Comparison of ENCODE assay signal across 16 mouse cellular contexts in the genomic region with DNA sequence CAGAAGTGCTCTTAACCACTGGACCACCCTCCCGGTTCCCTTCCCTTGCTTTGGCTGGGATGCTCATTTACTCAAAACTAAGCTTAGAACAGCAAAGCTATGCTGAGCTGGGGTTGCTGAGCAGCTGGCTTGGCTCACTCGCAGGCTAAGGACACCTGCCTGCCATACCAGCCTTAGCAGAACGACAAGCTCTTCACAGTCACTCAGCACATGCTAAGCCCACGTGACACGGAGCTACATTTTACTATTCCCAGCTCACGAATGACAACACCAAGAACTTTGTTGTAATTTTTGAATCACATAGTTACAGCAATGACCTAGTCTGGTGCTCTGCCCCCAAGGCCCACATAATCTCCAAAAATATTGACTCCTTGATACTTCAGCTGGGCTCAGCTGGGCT.
DNase-seq lines count a peak whose midpoint lies in the region; ATAC-seq and TF ChIP-seq lines count a peak whose summit lies in the region.
"Had no signal": no experiment of that assay in that cellular context is flagged by ENCODE, and none has a peak within 500 bp of the region (broad histone marks: within the 10 kb centered on the region; RNA-seq: fewer than 3 reads in every experiment).

No protein-coding gene starts in this region.

- peaks cover 26 to 81% of the 10 kb centered on the region in 2 experiments for H3K4me1 ChIP-seq in CH12.LX (ENCODE audit: control insufficient read depth in 1 of 2, insufficient read depth in 2 of 2)
- peaks cover 26% of the 10 kb centered on the region for H3K4me1 ChIP-seq in lung, postnatal 0 days (ENCODE audit: insufficient read depth, low read depth, low read length)
- no peaks in the 10 kb centered on the region for H3K4me1 ChIP-seq in midbrain, postnatal 0 days (ENCODE audit: insufficient read depth, low read length)
- H3K4me1 ChIP-seq in hindbrain, embryonic 16.5 days (ENCODE audit: control insufficient read depth, insufficient read depth, low read depth, low read length) = no peaks in the 10 kb centered on the region; the same call in 1 of the 2 replicates

- H3K4me3 ChIP-seq in gastrocnemius, adult 2 months = no peak overlapping the region
- H3K4me3 ChIP-seq in CH12.LX (replicated peaks in 1 of 3; ENCODE audit: low read depth in 2 of 3, low read length in 2 of 3, poor library complexity in 1 of 3) = no peak overlapping the region
- H3K4me3 ChIP-seq in lung, postnatal 0 days (ENCODE audit: low read depth, low read length) = no peak overlapping the region
- H3K4me3 ChIP-seq in midbrain, postnatal 0 days (ENCODE audit: low read depth, low read length) = no peak overlapping the region
- no peak overlapping the region for H3K4me3 ChIP-seq in hindbrain, embryonic 16.5 days (ENCODE audit: low read length)
- H3K4me3 ChIP-seq: left cerebral cortex, adult 2 months; midbrain, embryonic 15.5 days; neural tube, embryonic 12.5 days had no signal

- TF ChIP-seq CTCF in gastrocnemius, adult 2 months (IDR thresholded peaks at IDR 0.05) = no peak
- TF ChIP-seq CTCF in CH12.LX (conservative IDR thresholded peaks at IDR 0.05 in 1 of 2, IDR thresholded peaks at IDR 0.05 in 1 of 2; ENCODE audit: low read depth in 2 of 2, low read length in 2 of 2) = no peak
- TF ChIP-seq CTCF in lung, postnatal 0 days (IDR thresholded peaks at IDR 0.05) = no peak
- no peak for TF ChIP-seq CTCF in midbrain, postnatal 0 days (IDR thresholded peaks at IDR 0.05)

- H3K9me3 ChIP-seq in CH12.LX (replicated peaks; ENCODE audit: low read length) = peaks cover 18% of the 10 kb centered on the region
- H3K9me3 ChIP-seq in lung, postnatal 0 days (ENCODE audit: low read length) = no peaks in the 10 kb centered on the region
- no peaks in the 10 kb centered on the region for H3K9me3 ChIP-seq in midbrain, postnatal 0 days (ENCODE audit: low read length)
- no peaks in the 10 kb centered on the region for H3K9me3 ChIP-seq in hindbrain, embryonic 16.5 days (ENCODE audit: control insufficient read depth, low read length)
- H3K9me3 ChIP-seq: midbrain, embryonic 15.5 days; neural tube, embryonic 12.5 days had no signal

- intact Hi-C loops in gastrocnemius, adult 2 months (cut with DNase I) = loop anchor here (5.0 kb wide), 1 partner anchor 67 kb away; the partner anchor contains the start of gene Ksr1

- peaks cover 37% of the 10 kb centered on the region for H3K79me2 ChIP-seq in CH12.LX (replicated peaks; ENCODE audit: control insufficient read depth, extremely low read depth, insufficient read depth, poor library complexity, severe bottlenecking)

- H3K36me3 ChIP-seq in CH12.LX (replicated peaks in 1 of 2; ENCODE audit: control insufficient read depth in 1 of 2, insufficient read depth in 1 of 2, low read length in 1 of 2) = peaks cover 34 to 77% of the 10 kb centered on the region in 2 experiments
- no peaks in the 10 kb centered on the region for H3K36me3 ChIP-seq in lung, postnatal 0 days (ENCODE audit: insufficient read depth, low read length)
- H3K36me3 ChIP-seq in midbrain, postnatal 0 days (ENCODE audit: insufficient read depth, low read length) = no peaks in the 10 kb centered on the region
- no peaks in the 10 kb centered on the region for H3K36me3 ChIP-seq in hindbrain, embryonic 16.5 days (ENCODE audit: control insufficient read depth, insufficient read depth, low read length)
- H3K36me3 ChIP-seq: midbrain, embryonic 15.5 days; neural tube, embryonic 12.5 days had no signal

- peak; percentile 61 for DNase-seq in gastrocnemius, adult 2 months
- no peak for DNase-seq in gastrocnemius, postnatal 10 days
- DNase-seq in layer of hippocampus, adult 11-12 months (ENCODE audit: low spot score) = peak; percentile 58
- no peak for DNase-seq in layer of hippocampus, postnatal 10 days (ENCODE audit: low spot score in 2 of 2)
- no peak for DNase-seq in CH12.LX (ENCODE audit: extremely low read depth)
- peak; percentile 75 for DNase-seq in lung, postnatal 0 days (ENCODE audit: low spot score)
- no peak for DNase-seq in midbrain, postnatal 0 days (ENCODE audit: low spot score)
- DNase-seq: adrenal gland, postnatal 14 days; B cell, adult 2 months; cerebellum, adult 9-11 months; kidney, postnatal 10 days; thymus, adult 2 months had no signal

- no peak overlapping the region for H3K9ac ChIP-seq in CH12.LX (ENCODE audit: insufficient read depth, low read depth)
- no peak overlapping the region for H3K9ac ChIP-seq in lung, postnatal 0 days (replicated peaks; ENCODE audit: low read depth)
- no peak overlapping the region for H3K9ac ChIP-seq in midbrain, postnatal 0 days (replicated peaks; ENCODE audit: low read length, poor library complexity, severe bottlenecking)
- no peak overlapping the region for H3K9ac ChIP-seq in hindbrain, embryonic 16.5 days (ENCODE audit: low read depth, low read length)
- H3K9ac ChIP-seq: midbrain, embryonic 15.5 days; neural tube, embryonic 12.5 days had no signal

- 65% methylated on average over 6 of the region's 6 CpGs for WGBS in lung, postnatal 0 days
- 91% methylated on average over 6 of the region's 6 CpGs for WGBS in midbrain, postnatal 0 days
- 83% methylated on average over 6 of the region's 6 CpGs for WGBS in hindbrain, embryonic 16.5 days

- ATAC-seq in lung, postnatal 0 days = peak; percentile 22; the same call in 1 of the 2 replicates
- ATAC-seq in midbrain, postnatal 0 days (ENCODE audit: low FRiP score) = no peak
- ATAC-seq in hindbrain, embryonic 16.5 days = no peak
- ATAC-seq: midbrain, embryonic 15.5 days had no signal

- no peak for TF ChIP-seq RAD21 in CH12.LX (IDR thresholded peaks at IDR 0.05; ENCODE audit: low read depth, low read length)

- in situ Hi-C loops in CH12.LX (cut with MboI; ENCODE audit: low pct_ligation_motif_present, low pct_unique_long_range_greater_than_20kb, low sequenced_read_pairs) = loop anchor here (5.0 kb wide), 1 partner anchor 48 kb away; no protein-coding TSS in a partner anchor

- dilution Hi-C loops in CH12.LX (cut with MboI; ENCODE audit: extremely low pct_ligation_motif_present, extremely low pct_unique_long_range_greater_than_20kb, low sequenced_read_pairs) = no loop called here

- H3K27ac ChIP-seq in gastrocnemius, adult 2 months = peak overlapping the region; percentile 85
- no peak overlapping the region for H3K27ac ChIP-seq in CH12.LX (ENCODE audit: insufficient read depth, low read depth)
- H3K27ac ChIP-seq in lung, postnatal 0 days (ENCODE audit: low read length) = peak overlapping the region; percentile 87
- H3K27ac ChIP-seq in midbrain, postnatal 0 days (ENCODE audit: low read depth, low read length) = no peak overlapping the region
- H3K27ac ChIP-seq in hindbrain, embryonic 16.5 days (ENCODE audit: low read depth, low read length) = no peak overlapping the region
- H3K27ac ChIP-seq: left cerebral cortex, adult 2 months; midbrain, embryonic 15.5 days; neural tube, embryonic 12.5 days had no signal

- H3K27me3 ChIP-seq in CH12.LX (replicated peaks) = no peaks in the 10 kb centered on the region
- no peaks in the 10 kb centered on the region for H3K27me3 ChIP-seq in lung, postnatal 0 days (replicated peaks; ENCODE audit: insufficient read depth, low read length)
- H3K27me3 ChIP-seq in midbrain, postnatal 0 days (ENCODE audit: insufficient read depth, low read length) = no peaks in the 10 kb centered on the region
- H3K27me3 ChIP-seq in hindbrain, embryonic 16.5 days (replicated peaks; ENCODE audit: control insufficient read depth, insufficient read depth, low read length) = no peaks in the 10 kb centered on the region
- H3K27me3 ChIP-seq: midbrain, embryonic 15.5 days; neural tube, embryonic 12.5 days had no signal

- H3K4me2 ChIP-seq in CH12.LX (ENCODE audit: insufficient read depth, low read depth, poor library complexity, severe bottlenecking) = no peak overlapping the region
- H3K4me2 ChIP-seq in lung, postnatal 0 days (replicated peaks; ENCODE audit: low read depth, low read length) = no peak overlapping the region
- H3K4me2 ChIP-seq in midbrain, postnatal 0 days (ENCODE audit: low read depth, low read length, poor library complexity, severe bottlenecking) = no peak overlapping the region
- no peak overlapping the region for H3K4me2 ChIP-seq in hindbrain, embryonic 16.5 days (ENCODE audit: low read length)
- H3K4me2 ChIP-seq: midbrain, embryonic 15.5 days; neural tube, embryonic 12.5 days had no signal

- TF ChIP-seq EP300 in CH12.LX (IDR thresholded peaks at IDR 0.05; ENCODE audit: low read length) = no peak
- TF ChIP-seq EP300 in lung, postnatal 0 days (IDR thresholded peaks at IDR 0.05) = no peak

- TF ChIP-seq POLR2A in CH12.LX (IDR thresholded peaks at IDR 0.05; ENCODE audit: low read depth, low read length) = no peak

TF ChIP-seq in CH12.LX, 34 proteins besides CTCF, POLR2A, EP300 and RAD21:
- no peak for TF ChIP-seq POLR2AphosphoS2 (IDR thresholded peaks at IDR 0.05; ENCODE audit: low read depth, low read length)
- TF ChIP-seq CHD2 (IDR thresholded peaks at IDR 0.05; ENCODE audit: low read length) = 0 out of 2 replicates have a peak, but pooled peaks have one; percentile 13
- no peak for TF ChIP-seq KAT2A (IDR thresholded peaks at IDR 0.05; ENCODE audit: insufficient replicate concordance, low read length)
- no peak for TF ChIP-seq USF2 (conservative IDR thresholded peaks at IDR 0.05; ENCODE audit: low read depth, low read length)

Comparison
In these comparisons a context has a peak if more than half of its experiments do, and no peak if none do; other contexts are left out.
1. DNase-seq: peak in gastrocnemius, adult 2 months (single experiment), layer of hippocampus, adult 11-12 months (single experiment) and lung, postnatal 0 days (single experiment); none in gastrocnemius, postnatal 10 days (single experiment), layer of hippocampus, postnatal 10 days (0 of 2), CH12.LX (single experiment) and midbrain, postnatal 0 days (single experiment).
2. H3K27ac ChIP-seq: peak in gastrocnemius, adult 2 months (single experiment) and lung, postnatal 0 days (single experiment); none in CH12.LX (single experiment), midbrain, postnatal 0 days (single experiment) and hindbrain, embryonic 16.5 days (single experiment).